Mouse (Mus musculus) liver, embryonic 11.5 days (tissue): ENCODE results near the gene Hpdl. TPM values are rescaled to one million over a fixed set of nuclear protein-coding genes. Genes with fewer than 3 reads are reported as not detected.

Source experiments
- ATAC-seq: fragments of 200-750 bp; cut with Nextera tagmentation; replicated peaks from 2 replicates; pipeline ENCODE4 v1.8.0; 2017; ENCODE audit warnings: moderate number of reproducible peaks, mild to moderate bottlenecking, moderate TSS enrichment, moderate library complexity; ENCODE audit not compliant: low FRiP score
- DNase-seq: peaks from one replicate; pipeline ENCODE4 v3.0.0-alpha.2; 2017; ENCODE audit warnings: low spot score
- H3K27ac ChIP-seq: fragments of 300-500 bp; sonication (generic); 2 replicates; pipeline ENCODE4 v1.5.1; 2014; ENCODE audit warnings: mild to moderate bottlenecking, low read depth, low read length, control low read depth
- H3K27me3 ChIP-seq: fragments of 300-500 bp; sonication (generic); replicated peaks from 2 replicates; pipeline ENCODE4 v1.6.1; 2014; ENCODE audit warnings: low read length, mixed read lengths; ENCODE audit not compliant: control insufficient read depth, insufficient read depth
- H3K36me3 ChIP-seq: fragments of 300-500 bp; sonication (generic); 2 replicates; pipeline ENCODE4 v1.6.1; 2014; ENCODE audit warnings: mild to moderate bottlenecking, low read length, moderate library complexity, mixed read lengths; ENCODE audit not compliant: control insufficient read depth, insufficient read depth
- H3K4me1 ChIP-seq: fragments of 300-500 bp; sonication (generic); replicated peaks from 2 replicates; pipeline ENCODE4 v1.6.1; 2014; ENCODE audit warnings: low read length, mixed read lengths; ENCODE audit not compliant: control insufficient read depth, insufficient read depth
- H3K4me2 ChIP-seq: fragments of 300-500 bp; sonication (generic); 2 replicates; pipeline ENCODE4 v1.6.1; 2014; ENCODE audit warnings: mild to moderate bottlenecking, control low read depth, moderate library complexity
- H3K4me3 ChIP-seq: fragments of 300-500 bp; sonication (generic); 2 replicates; pipeline ENCODE4 v1.5.1; 2014; ENCODE audit warnings: low read depth, low read length, control low read depth
- H3K9ac ChIP-seq: fragments of 300-500 bp; sonication (generic); 2 replicates; pipeline ENCODE4 v1.6.1; 2014; ENCODE audit warnings: low read depth, low read length, control low read depth
- H3K9me3 ChIP-seq: fragments of 300-500 bp; sonication (generic); 2 replicates; pipeline ENCODE4 v1.6.1; 2016; ENCODE audit warnings: low read length, inconsistent platforms, mixed read lengths; ENCODE audit not compliant: control insufficient read depth
- WGBS: fragments of 180-500 bp; shearing (Covaris S2); extraction: QIAGEN DNeasy Blood & Tissue Kit; methylation state at CpG from one replicate; pipeline ENCODE4 v1.1.7; 2014; 5-methylcytosine and 5-hydroxymethylcytosine counted together
- polyA plus RNA-seq: library from polyadenylated mRNA; unstranded; fragments of >200 nt; fragmentation: Nextera tagmentation; extraction: Ambion mirVana; gene quantifications from 2 replicates; pipeline ENCODE4 v1.2.1, GENCODE M21; 2014

Gene Hpdl
- polyA plus RNA-seq, 1 experiment from 2014 or later = 1.2 TPM

GRCm38 (mm10) chr4:116788956-116789355 lies 32.6 kb downstream of the Hpdl start:
- Histone ChIP-seq H3K4me3 (no peak overlapping the region), H3K9me3 (no peaks in the 10 kb centered on the region), H3K9ac (no peak overlapping the region), H3K4me2 (no peak overlapping the region), H3K36me3 (no peaks in the 10 kb centered on the region; the same call in 1 of the 2 replicates), H3K27me3 (no peaks in the 10 kb centered on the region), H3K4me1 (no peaks in the 10 kb centered on the region; the same call in 1 of the 2 replicates), H3K27ac (peak overlapping the region; percentile 25; the same call in 1 of the 2 replicates)
- ATAC-seq (0 out of 2 replicates have a peak, but pooled peaks have one; percentile 45), DNase-seq (peak; percentile 47)
- 13% methylated on average over 3 of the region's 3 CpGs for WGBS

- Histone ChIP-seq H3K9ac (peak overlapping the region; percentile 37; the same call in 1 of the 2 replicates), H3K4me2 (no peak overlapping the region), H3K9me3 (no peaks in the 10 kb centered on the region), H3K36me3 (no peaks in the 10 kb centered on the region; the same call in 1 of the 2 replicates), H3K27ac (peak overlapping the region; percentile 25; the same call in 1 of the 2 replicates), H3K4me1 (no peaks in the 10 kb centered on the region; the same call in 1 of the 2 replicates), H3K4me3 (no peak overlapping the region), H3K27me3 (no peaks in the 10 kb centered on the region)
- DNase-seq (no peak), ATAC-seq (no peak)
- 34% methylated on average over 7 of the region's 7 CpGs for WGBS
Observed at GRCm38 (mm10) chr4:116787985-116788760, 33.3 kb downstream of the Hpdl start.

- no peaks in the 10 kb centered on the region; the same call in 1 of the 2 replicates for H3K4me1 ChIP-seq
- H3K27ac ChIP-seq = no peak overlapping the region
- H3K9ac ChIP-seq = no peak overlapping the region
- no peak for DNase-seq
- no peaks in the 10 kb centered on the region; the same call in 1 of the 2 replicates for H3K36me3 ChIP-seq
- no peak overlapping the region for H3K4me3 ChIP-seq
- no peaks in the 10 kb centered on the region for H3K27me3 ChIP-seq
- H3K9me3 ChIP-seq = no peaks in the 10 kb centered on the region
- 80% methylated on average over 1 of the region's 1 CpGs for WGBS
- no peak for ATAC-seq
- H3K4me2 ChIP-seq = no peak overlapping the region
Observed at GRCm38 (mm10) chr4:116786587-116786986, 34.9 kb downstream of the Hpdl start.

- no peak overlapping the region for H3K9ac ChIP-seq
Observed at GRCm38 (mm10) chr4:116782171-116782570, 39.3 kb downstream of the Hpdl start.

GRCm38 (mm10) chr4:116781366-116781765 lies 40.1 kb downstream of the Hpdl start:
- Histone ChIP-seq H3K9me3 (no peaks in the 10 kb centered on the region), H3K4me3 (no peak overlapping the region), H3K27ac (no peak overlapping the region), H3K27me3 (no peaks in the 10 kb centered on the region), H3K4me2 (no peak overlapping the region), H3K4me1 (no peaks in the 10 kb centered on the region; the same call in 1 of the 2 replicates), H3K36me3 (no peaks in the 10 kb centered on the region; the same call in 1 of the 2 replicates), H3K9ac (no peak overlapping the region)
- DNase-seq (no peak), ATAC-seq (no peak)
- 37% methylated on average over 2 of the region's 2 CpGs for WGBS

More at GRCm38 (mm10) chr4:116782171-116782570, 39.3 kb downstream of the Hpdl start:
- 51% methylated on average over 8 of the region's 8 CpGs for WGBS
- Histone ChIP-seq H3K27me3 (no peaks in the 10 kb centered on the region), H3K27ac (no peak overlapping the region), H3K9me3 (no peaks in the 10 kb centered on the region), H3K4me2 (no peak overlapping the region), H3K4me1 (no peaks in the 10 kb centered on the region; the same call in 1 of the 2 replicates), H3K4me3 (no peak overlapping the region), H3K36me3 (no peaks in the 10 kb centered on the region; the same call in 1 of the 2 replicates)
- DNase-seq = no peak
- ATAC-seq = no peak

- Histone ChIP-seq H3K4me3 (no peak overlapping the region), H3K36me3 (no peaks in the 10 kb centered on the region), H3K4me2 (no peak overlapping the region), H3K9me3 (no peaks in the 10 kb centered on the region), H3K4me1 (no peaks in the 10 kb centered on the region; the same call in 1 of the 2 replicates), H3K27ac (no peak overlapping the region), H3K27me3 (no peaks in the 10 kb centered on the region), H3K9ac (no peak overlapping the region)
- ATAC-seq (no peak), DNase-seq (no peak)
- 67% methylated on average over 2 of the region's 2 CpGs for WGBS
Observed at GRCm38 (mm10) chr4:116780541-116780940, 41.0 kb downstream of the Hpdl start.

GRCm38 (mm10) chr4:116777079-116777478 lies 44.4 kb downstream of the Hpdl start:
- Histone ChIP-seq H3K4me3 (no peak overlapping the region), H3K27ac (no peak overlapping the region), H3K36me3 (no peaks in the 10 kb centered on the region), H3K9me3 (no peaks in the 10 kb centered on the region), H3K27me3 (no peaks in the 10 kb centered on the region), H3K9ac (no peak overlapping the region), H3K4me1 (no peaks in the 10 kb centered on the region; the same call in 1 of the 2 replicates), H3K4me2 (no peak overlapping the region)
- 80% methylated on average over 3 of the region's 3 CpGs for WGBS
- DNase-seq (no peak), ATAC-seq (no peak)

- no peak for ATAC-seq
- 81% methylated on average over 5 of the region's 5 CpGs for WGBS
Observed at GRCm38 (mm10) chr4:116776391-116776790, 45.1 kb downstream of the Hpdl start.

More at GRCm38 (mm10) chr4:116776391-116776790, 45.1 kb downstream of the Hpdl start:
- no peak overlapping the region for H3K9ac ChIP-seq
- H3K4me2 ChIP-seq = no peak overlapping the region
- no peaks in the 10 kb centered on the region for H3K9me3 ChIP-seq
- H3K4me3 ChIP-seq = no peak overlapping the region
- H3K36me3 ChIP-seq = no peaks in the 10 kb centered on the region
- no peak overlapping the region for H3K27ac ChIP-seq
- DNase-seq = no peak
- no peaks in the 10 kb centered on the region for H3K4me1 ChIP-seq
- no peaks in the 10 kb centered on the region for H3K27me3 ChIP-seq
